Mouse (Mus musculus) NIH3T3 (cell line): ENCODE results near the gene 1700030J22Rik.

Experiments
- DNase-seq: peaks from one replicate; pipeline ENCODE4 v3.0.0-alpha.2; 2012; ENCODE audit warnings: low read depth

1700030J22Rik gene

DNA sequence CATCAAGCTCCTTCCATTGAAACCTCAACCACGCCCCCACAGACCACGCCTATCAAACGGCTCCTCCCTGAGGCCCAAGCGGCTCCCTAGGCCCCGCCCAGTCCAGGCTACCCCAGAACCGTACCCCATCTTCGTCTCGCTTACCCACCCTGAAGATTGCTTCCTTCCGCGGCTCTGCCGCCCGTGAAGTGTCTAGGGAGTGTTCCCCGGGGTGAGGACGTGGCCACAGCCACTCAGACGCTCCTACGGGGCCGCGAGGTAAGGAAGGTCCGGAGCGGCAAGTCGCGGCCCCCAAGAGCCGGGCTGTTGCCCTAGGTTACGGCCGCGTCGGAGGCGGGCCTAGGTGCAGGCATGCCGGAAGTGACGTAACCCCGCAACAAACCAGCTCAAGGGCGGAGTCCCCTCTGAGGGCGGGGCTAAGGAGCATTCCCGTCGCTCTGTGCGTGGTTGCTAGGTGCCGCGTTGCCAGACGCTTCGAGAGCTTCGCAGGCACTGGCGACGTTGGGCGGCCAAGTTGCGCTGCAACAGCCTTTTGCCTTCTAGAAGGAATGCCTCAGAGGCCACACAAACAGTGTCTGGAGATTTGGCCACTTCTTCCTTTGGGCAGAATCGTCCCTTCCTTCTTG is at the start of gene 1700030J22Rik:
1700030J22Rik (minus strand) TSS at position 329 of the 626 bp plus-strand sequence.
- peak; percentile 99 for DNase-seq

GRCm38 (mm10) chr8:117027601-117028000 is 48.8 kb upstream of the 1700030J22Rik start:
- no peak for DNase-seq

DNA sequence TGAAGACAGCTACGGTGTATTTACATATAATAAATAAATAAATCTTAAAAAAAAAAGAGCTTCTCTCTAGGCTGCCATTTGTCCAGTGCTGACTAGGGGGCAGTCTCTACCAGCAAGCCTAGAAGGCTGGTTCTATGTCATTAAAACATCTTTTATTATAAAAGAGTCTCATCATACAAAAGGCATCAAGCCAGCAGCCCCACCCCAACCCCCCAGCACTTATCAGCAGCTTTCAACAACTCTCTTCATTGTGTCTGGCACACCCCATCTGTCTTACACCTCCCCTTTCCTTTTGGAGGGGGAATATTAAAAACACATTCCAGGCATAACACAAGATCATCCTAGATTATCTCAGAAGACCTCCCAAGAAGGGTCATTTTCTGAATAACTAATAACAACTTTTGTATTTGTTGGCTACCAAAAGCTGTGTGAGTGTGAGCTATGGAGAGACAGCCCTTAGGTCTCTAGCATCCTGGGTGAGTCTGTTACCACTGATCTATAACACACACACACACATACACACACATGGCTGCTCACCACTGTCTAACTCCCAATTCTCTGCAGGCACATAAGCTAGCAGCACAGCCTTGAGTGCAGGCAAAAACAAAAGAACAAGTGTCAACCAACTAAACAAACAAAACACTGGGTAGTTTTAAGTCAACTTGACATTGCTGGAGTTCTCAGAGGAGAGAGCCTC is 43.7 kb upstream of the 1700030J22Rik start:
- DNase-seq: no peak

DNA sequence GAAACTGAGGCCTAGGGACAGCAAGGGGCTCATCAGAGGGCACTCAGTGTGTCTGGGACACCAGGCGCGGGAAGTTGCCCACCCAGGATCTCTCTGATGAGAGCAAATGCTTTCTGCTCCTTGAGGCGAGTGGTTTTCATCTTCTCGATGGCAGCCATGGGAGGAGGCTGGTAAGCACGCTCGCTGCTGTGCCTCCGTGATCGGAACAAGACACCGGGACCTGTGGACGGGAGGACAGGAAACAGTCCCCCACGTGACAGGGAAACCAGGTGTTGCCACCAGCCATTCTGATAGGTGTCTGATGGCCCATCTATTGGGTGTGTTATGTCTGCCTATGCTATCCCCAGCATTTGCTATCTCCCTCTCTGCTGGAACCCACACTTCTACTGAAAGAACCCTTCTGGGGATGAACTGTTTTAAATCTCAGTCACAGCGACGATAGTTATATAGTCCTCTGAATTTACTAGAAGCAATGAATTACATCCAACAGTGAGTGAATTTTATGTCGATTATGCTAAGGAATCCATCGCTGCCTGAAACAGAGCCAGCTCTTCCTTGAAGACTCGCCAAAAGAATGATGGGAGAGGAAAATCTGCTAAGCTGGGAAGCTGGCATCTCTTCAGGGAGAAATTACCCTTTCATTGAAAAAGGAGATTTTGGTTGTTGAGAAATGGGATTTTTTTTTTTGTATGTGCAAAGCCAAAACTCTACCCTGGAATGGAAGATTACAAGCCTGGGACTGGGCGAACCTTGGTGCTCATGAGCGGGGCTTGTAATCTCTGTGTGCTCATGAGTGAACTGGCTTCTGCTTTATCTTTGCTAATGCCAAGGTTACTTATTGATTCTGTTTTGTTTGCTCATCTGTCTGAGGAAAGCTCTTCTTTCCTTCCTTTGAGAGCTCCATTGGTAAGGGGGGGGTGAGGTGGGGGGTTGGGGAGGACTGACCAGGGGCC is 40.8 kb upstream of the 1700030J22Rik start:
- DNase-seq: peak; percentile 62

- no peak for DNase-seq
Measured at GRCm38 (mm10) chr8:117017896-117018295, 39.1 kb upstream of the 1700030J22Rik start.

GRCm38 (mm10) chr8:117017006-117017405 is 38.2 kb upstream of the 1700030J22Rik start:
- no peak for DNase-seq

- DNase-seq: no peak
Measured at GRCm38 (mm10) chr8:117015670-117016069, 36.9 kb upstream of the 1700030J22Rik start.

- no peak for DNase-seq
Measured at GRCm38 (mm10) chr8:117011366-117011765, 32.6 kb upstream of the 1700030J22Rik start.

- no peak for DNase-seq
Measured at GRCm38 (mm10) chr8:116994016-116994716, 15.4 kb upstream of the 1700030J22Rik start.

GRCm38 (mm10) chr8:116993095-116993867 is 14.5 kb upstream of the 1700030J22Rik start, which contains the start of gene Gcsh:
Gene Gcsh (minus strand): TSS chr8:116993537.
- DNase-seq: peak; percentile 99

DNA sequence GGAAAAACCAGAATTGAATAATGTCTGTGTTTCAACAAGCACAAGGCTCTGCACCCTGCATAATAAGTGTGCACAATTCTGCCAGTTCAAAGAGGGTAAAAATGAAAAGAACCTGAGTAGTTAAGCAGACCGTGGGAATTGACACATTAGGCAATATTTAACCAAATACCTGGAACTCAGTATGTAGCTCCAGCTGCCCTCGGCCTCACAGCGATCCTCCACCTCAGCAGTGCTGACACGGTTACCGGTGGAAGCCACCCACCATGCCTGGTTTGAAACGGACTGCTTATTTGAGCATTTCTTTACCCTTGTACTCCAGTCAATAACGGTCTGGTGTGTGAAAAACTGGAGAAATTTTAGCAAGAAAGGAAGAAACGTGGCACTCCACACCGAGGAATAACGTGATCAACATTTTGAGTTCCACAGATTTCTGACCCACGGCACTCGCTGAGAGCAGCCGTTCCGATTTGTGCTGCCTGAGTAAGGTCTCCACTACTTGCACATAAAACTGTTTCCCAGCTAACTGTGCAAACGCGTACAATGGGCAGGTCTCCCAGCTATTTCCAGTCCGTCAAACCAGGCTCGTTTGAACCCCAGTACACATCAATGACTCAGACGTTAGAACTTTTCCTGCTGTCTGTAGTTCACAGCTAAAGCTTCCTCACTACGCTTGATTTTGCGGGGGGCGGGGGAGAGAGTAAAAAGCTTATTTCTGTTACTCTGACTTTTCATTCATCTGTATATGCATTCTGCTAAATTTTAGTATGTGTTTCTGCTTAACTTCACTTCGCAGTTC is 13.6 kb upstream of the 1700030J22Rik start:
- peak; percentile 63 for DNase-seq

DNA sequence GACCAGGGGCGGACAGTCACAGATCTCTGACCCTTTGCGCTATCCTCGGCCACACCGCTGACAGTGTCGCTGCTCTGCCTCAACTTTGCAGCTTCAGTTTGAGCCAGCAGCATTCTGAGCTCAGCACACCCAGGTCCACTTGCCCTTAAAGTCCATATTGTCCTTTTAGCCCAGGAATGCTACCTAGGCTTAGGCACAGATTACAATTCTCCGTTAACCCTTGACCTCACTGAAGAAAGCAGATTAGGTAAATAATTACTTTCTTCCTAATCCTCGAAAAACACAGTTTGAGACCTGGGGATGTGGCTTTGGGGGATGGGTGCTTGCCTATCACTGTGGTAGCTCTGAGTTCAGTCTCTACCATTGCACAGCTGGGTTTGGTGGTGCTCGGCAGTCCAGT is 12.5 kb upstream of the 1700030J22Rik start:
- DNase-seq: no peak

DNA sequence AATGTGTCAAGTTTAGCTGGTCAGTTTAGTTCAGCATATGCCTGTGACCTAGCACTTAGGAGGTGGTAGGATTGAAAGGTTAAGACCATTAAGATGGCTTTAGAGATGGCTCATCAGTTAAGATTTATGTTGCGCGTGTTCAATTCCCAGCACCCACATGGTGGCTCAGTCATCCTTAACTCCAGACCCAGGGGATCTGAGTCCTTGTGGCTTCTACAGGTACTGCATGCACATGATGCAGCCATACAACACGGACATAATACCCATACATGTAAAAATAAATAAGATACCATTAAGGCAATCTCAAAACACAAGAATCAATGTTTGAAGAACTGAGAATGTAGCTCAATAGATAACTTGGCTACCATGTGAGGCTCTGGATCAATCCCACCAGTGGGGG is 11.1 kb upstream of the 1700030J22Rik start:
- DNase-seq: peak; percentile 11

DNA sequence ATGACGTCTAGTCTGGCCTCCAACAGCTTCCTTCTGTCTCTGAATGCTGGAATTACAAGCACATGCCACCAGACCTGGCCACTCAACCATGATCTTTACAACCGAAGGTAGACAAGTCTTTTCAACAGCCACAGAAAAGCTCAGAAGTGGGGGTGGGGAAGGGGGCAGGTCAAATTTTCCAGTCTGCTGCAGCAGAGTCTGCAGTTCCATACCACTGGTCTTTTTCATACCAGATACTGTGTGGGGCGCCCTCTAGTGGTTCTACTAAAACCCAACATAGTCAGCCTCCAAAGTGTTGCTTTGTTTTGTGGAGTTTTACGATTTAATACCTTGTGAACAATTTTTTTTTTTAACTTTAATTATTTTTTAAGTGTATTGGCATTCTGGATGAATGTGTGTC is 1.4 kb upstream of the 1700030J22Rik start:
- peak; percentile 87 for DNase-seq

DNA sequence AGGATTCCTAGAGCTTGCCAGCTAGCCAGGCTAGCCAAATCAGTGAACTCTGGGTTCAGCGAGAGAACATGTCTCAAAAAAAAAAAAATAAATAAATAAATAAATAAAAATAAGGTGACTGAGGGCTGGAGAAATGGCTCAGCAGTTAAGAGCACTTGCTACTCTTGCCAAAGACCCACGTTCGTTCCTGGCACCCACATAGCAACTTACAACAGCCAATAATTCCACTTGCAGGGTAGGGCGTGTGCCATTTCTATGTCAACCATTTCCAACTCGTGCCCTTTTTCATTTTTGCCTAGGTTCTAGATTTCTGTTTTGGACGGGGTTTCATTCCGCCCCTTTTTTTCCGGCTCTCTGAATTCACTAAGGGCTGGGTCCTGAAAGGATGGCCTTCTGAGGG is 707 bp downstream of the 1700030J22Rik start:
- peak; percentile 6 for DNase-seq

- DNase-seq: no peak
Measured at GRCm38 (mm10) chr8:116975606-116976005, 3.2 kb downstream of the 1700030J22Rik start.

DNA sequence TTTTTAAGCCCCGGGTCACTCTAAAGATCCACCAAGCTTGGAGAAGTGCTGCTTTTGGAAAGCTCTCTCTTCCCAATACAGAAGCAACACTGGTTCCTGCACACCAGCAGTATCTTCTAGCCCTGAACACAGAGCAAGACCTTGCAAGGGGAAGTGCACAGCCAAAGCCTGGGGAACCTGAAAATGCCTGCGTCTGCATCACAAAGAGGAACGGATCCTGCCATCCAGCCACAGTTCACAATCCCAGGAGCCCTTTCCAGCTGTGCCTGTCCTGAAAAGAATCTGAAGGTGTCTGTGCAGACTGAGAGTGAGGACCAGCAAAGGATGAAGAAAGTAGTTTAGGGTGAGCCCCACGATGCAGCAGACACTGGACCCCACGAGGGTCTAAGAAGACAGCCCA is 3.7 kb downstream of the 1700030J22Rik start:
- no peak for DNase-seq

GRCm38 (mm10) chr8:116969531-116969930 is 9.2 kb downstream of the 1700030J22Rik start:
- no peak for DNase-seq

DNA sequence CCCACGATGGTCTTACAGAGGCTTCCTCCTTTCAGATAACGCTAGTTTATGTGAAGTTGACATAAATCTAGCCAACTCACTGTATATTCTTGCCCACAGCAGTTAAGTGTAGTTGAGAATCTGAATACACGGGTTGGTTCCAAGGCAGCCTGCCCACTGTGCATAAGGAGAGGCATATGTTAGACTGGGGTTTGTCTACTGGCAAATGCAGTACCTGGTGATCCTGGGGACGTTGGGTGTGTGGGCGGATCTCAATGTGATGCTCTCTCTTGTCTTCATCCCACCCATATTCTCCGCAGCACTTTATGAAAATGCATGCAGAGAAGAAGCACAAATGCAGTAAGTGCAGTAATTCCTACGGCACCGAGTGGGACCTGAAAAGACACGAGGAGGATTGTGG is 24.3 kb downstream of the 1700030J22Rik start:
- DNase-seq: no peak

- no peak for DNase-seq
Measured at GRCm38 (mm10) chr8:116952428-116952827, 26.3 kb downstream of the 1700030J22Rik start.
